Mouse (Mus musculus) kidney, adult 2 months (tissue): Measurements from ENCODE around the gene Trap1.

ENCODE experiments used
- CTCF ChIP-seq: fragments of 200-500 bp; conservative IDR thresholded peaks from 2 replicates; pipeline ENCODE4 v1.5.1; 2011; ENCODE audit warnings: low read depth, mild to moderate bottlenecking, control low read depth, low read length, moderate library complexity, mixed read lengths; ENCODE audit not compliant: insufficient read depth, insufficient read length
- POLR2A ChIP-seq: fragments of 200-500 bp; IDR thresholded peaks from one replicate; pipeline ENCODE4 v1.6.1; 2011; ENCODE audit warnings: low read depth, low read length, control low read depth

DNA sequence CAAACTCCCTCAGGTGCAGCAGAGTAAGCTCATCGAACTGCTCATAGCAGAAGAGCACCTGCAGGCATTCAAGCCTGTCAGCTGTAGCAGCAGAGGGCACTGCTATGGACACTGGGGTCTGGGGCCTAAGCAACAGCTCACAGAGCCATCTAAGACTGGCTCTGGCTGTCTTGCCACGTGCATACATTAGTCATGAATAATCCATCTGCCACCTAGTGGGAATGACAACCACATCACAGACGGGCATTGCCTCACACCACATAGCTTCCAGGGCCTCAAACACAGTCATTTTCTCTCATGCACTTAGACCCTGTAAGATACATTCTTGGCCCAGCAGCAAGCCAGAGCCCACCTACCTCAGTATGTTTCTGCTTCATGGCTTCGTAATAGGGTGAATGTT is 32.1 kb downstream of the Trap1 start:
- TF ChIP-seq POLR2A, result no peak
- TF ChIP-seq CTCF, result no peak; the same call in 1 of the 2 replicates
